Mouse (Mus musculus): Measurements from ENCODE around the gene Sfxn5. TPM values are rescaled to one million over a fixed set of nuclear protein-coding genes. Genes with fewer than 3 reads are reported as not detected.
A peak's percentile ranks its signal among the peaks of the same experiment; 100 is the strongest.

The Sfxn5 gene
- polyA plus RNA-seq, 1 experiment = 172 TPM

DNA sequence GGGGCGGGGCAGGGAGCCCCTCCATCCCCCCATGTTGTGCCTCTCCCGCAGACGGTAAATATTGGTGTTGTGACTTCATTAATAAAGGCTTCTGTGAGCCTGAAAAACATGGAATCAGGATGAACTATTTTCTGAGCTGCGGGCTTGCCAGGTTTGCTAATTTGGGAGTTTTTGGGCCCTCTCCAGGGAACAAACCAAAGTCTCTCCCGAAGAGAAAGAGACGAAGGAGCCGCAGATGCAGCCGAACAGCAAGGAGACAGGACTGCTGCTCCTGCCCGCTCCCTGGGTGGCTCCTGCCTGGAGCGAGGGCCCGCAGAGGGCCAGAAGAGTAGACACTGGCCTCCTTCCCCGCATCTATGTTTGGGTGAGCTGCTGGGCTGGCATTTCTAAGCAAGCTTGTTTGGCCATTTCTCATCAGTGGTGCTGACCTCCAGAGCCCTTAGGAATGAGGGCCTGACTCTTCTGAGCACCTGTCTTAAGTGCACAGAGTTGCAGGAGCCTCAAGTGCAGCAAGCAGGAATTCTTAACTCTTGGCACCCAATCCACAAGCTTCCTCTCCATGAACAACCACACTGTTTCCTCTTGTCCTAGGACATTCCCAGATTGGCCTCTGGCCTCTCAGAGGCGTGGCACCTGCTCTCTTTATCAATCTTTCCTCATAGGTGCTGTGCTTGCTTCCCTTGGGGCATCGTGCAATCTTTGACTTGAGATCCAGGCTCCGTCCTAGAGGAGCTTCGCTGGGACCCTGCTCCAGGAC is 126.9 kb downstream of the Sfxn5 start:
- H3K27me3 ChIP-seq (ENCODE audit: control insufficient read depth, insufficient read depth, low read length) = no peaks in the 10 kb centered on the region
- H3K27ac ChIP-seq (ENCODE audit: insufficient read depth, low read length) = no peak overlapping the region
- TF ChIP-seq CTCF (IDR thresholded peaks at IDR 0.05; ENCODE audit: borderline replicate concordance, insufficient read depth, low read depth, low read length) (no peak), POLR2A (IDR thresholded peaks at IDR 0.05; ENCODE audit: borderline replicate concordance, insufficient read depth, low read length) (no peak)
- no peak overlapping the region for H3K4me3 ChIP-seq (replicated peaks; ENCODE audit: insufficient read depth, low read depth, low read length)
- no peak for DNase-seq
- H3K4me1 ChIP-seq (ENCODE audit: control insufficient read depth, insufficient read depth, low read length) = peaks cover 11% of the 10 kb centered on the region
- WGBS = 43% methylated on average over 16 of the region's 16 CpGs

DNA sequence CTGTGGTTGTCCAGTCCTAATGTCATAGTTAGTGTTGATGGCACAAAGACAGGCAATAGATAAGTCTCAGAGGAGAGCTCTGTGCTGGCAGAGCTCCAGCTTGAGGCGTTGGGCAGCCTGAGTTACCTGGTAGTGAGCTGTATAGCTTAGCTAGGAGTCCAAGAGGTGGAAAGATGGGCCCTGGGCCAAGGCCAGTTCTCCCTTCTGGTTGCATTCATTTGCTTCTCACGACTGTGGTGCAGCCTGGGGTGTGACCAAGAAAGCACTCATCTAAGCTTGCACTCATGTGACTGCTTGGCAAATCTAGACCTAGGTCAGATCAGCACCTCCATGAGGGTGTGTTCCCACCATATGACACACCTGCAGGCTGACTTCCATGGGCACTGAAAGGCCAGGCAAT is 135.3 kb downstream of the Sfxn5 start:
- no peak for DNase-seq
- TF ChIP-seq CTCF (IDR thresholded peaks at IDR 0.05; ENCODE audit: borderline replicate concordance, insufficient read depth, low read depth, low read length) (no peak), POLR2A (IDR thresholded peaks at IDR 0.05; ENCODE audit: borderline replicate concordance, insufficient read depth, low read length) (no peak)
- 25% methylated on average over 2 of the region's 2 CpGs for WGBS
- no peaks in the 10 kb centered on the region for H3K4me1 ChIP-seq (ENCODE audit: control insufficient read depth, insufficient read depth, low read length)
- no peak overlapping the region for H3K4me3 ChIP-seq (replicated peaks; ENCODE audit: insufficient read depth, low read depth, low read length)
- H3K27me3 ChIP-seq (ENCODE audit: control insufficient read depth, insufficient read depth, low read length) = no peaks in the 10 kb centered on the region
- H3K27ac ChIP-seq (ENCODE audit: insufficient read depth, low read length) = no peak overlapping the region

DNA sequence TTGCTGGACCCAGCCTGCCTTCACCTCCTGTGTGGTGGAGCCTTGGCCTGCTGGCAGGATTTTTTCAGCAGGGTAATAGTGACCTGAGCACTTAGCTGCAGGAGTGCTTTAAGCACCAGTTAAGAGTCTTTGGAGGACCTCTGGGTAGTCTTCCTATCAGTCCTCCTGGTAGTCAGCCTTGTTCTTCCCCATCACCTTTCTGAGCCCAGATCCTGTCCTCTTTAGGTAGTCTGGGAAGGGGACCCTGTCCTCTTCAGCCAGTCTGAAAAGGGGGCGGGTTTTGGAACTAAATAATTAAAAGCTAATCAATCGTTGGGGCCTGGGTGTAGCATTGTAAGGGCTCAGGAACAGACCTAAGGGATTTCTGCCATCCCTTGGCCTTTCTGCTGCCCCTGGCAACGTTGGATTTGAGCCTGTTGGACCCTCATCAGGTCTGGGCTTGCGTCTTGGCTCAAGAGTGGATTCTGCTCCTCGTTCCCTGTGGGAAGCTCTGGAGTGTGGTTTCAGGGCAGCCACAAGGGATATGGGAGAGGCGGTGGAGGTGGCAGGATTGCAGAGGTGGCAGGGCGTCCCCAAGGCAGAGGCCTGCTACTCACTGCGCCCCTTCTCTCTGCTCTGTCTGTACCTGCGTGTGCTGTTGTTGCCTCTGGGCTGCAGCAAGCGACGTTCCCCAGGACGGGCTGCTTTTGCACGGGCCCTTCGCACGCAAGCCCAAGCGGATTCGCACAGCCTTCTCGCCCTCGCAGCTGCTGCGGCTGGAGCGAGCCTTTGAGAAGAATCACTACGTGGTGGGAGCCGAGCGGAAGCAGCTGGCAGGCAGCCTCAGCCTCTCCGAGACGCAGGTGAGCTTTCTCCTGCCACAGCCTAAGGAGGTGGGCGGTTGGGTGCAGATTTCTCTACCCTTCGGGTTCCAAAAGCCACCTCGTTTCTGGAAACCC is 139.6 kb downstream of the Sfxn5 start:
- 24% methylated on average over 29 of the region's 29 CpGs for WGBS
- no peak for TF ChIP-seq POLR2A (IDR thresholded peaks at IDR 0.05; ENCODE audit: borderline replicate concordance, insufficient read depth, low read length)
- no peak for TF ChIP-seq CTCF (IDR thresholded peaks at IDR 0.05; ENCODE audit: borderline replicate concordance, insufficient read depth, low read depth, low read length)
- peaks cover 3% of the 10 kb centered on the region; the same call in 1 of the 2 replicates for H3K27me3 ChIP-seq (ENCODE audit: control insufficient read depth, insufficient read depth, low read length)
- no peaks in the 10 kb centered on the region for H3K4me1 ChIP-seq (ENCODE audit: control insufficient read depth, insufficient read depth, low read length)
- DNase-seq = no peak
- no peak overlapping the region for H3K27ac ChIP-seq (ENCODE audit: insufficient read depth, low read length)
- H3K4me3 ChIP-seq (replicated peaks; ENCODE audit: insufficient read depth, low read depth, low read length) = no peak overlapping the region

DNA sequence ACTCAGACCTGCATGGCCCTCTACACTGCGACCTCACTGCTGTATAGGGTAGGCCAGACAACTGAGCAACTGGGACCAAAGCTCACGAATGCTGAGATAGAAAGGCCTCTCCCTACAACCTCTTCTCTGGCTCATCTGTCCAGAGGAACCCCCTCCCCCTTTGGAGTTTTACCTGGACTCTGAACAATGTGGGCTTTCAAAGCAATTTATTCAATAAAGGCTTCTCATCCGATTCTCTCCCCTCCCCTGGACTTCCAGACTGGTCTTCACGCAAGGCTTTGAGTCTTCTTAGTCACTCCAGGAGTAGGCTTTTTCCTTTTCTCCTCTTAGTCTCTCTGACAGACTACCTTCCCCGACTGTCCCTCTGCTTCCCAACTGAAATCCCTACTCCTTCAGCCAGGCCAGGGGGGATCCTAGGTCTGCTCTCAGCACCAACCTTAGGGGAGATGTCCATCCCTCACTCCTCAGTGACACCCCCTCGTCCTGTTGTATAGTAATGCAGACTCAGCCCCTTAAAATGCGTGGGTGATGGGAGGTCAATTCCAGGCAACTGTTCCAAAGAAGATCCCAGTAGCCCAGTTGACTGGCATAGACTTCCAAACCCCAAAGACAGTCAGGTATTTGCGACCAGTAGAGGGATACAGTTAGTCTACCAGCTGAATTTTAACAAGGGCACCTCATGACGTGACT is 141.3 kb downstream of the Sfxn5 start:
- TF ChIP-seq CTCF (IDR thresholded peaks at IDR 0.05; ENCODE audit: borderline replicate concordance, insufficient read depth, low read depth, low read length) = no peak
- TF ChIP-seq POLR2A (IDR thresholded peaks at IDR 0.05; ENCODE audit: borderline replicate concordance, insufficient read depth, low read length) = no peak
- Histone ChIP-seq H3K4me3 (replicated peaks; ENCODE audit: insufficient read depth, low read depth, low read length) (no peak overlapping the region), H3K27me3 (ENCODE audit: control insufficient read depth, insufficient read depth, low read length) (peaks cover 18% of the 10 kb centered on the region; the same call in 1 of the 2 replicates)

DNA sequence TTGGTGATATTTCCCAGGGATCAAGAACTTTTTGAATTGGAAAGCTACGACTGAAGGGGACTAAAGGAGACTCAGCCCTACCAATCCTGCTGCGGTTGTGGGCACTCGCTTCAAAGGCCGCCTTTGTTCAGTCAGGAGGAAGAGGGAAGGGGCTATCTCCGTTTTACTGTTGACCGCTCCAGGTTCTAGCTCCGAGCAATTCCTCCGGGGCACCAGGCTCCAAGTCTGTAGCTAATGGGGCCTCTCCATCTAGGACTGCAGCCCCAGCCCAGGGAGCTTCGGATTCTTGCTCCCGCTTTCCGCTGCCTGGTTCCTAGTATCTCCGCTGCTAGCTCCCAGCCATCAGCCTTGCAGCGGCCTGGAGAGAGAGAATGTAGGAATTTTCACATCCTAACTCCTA is 142.6 kb downstream of the Sfxn5 start:
- Histone ChIP-seq H3K4me3 (replicated peaks; ENCODE audit: insufficient read depth, low read depth, low read length) (no peak overlapping the region), H3K27ac (ENCODE audit: insufficient read depth, low read length) (no peak overlapping the region), H3K27me3 (ENCODE audit: control insufficient read depth, insufficient read depth, low read length) (peaks cover 18% of the 10 kb centered on the region; the same call in 1 of the 2 replicates), H3K4me1 (ENCODE audit: control insufficient read depth, insufficient read depth, low read length) (peaks cover 9% of the 10 kb centered on the region; the same call in 1 of the 2 replicates)
- TF ChIP-seq CTCF (IDR thresholded peaks at IDR 0.05; ENCODE audit: borderline replicate concordance, insufficient read depth, low read depth, low read length) = no peak
- DNase-seq = no peak
- WGBS = 21% methylated on average over 13 of the region's 13 CpGs

More for the DNA sequence above, 141.3 kb downstream of the Sfxn5 start:
- WGBS = 86% methylated on average over 9 of the region's 9 CpGs
- Histone ChIP-seq H3K4me1 (ENCODE audit: control insufficient read depth, insufficient read depth, low read length) (peaks cover 9% of the 10 kb centered on the region; the same call in 1 of the 2 replicates), H3K27ac (ENCODE audit: insufficient read depth, low read length) (no peak overlapping the region)
- no peak for DNase-seq

DNA sequence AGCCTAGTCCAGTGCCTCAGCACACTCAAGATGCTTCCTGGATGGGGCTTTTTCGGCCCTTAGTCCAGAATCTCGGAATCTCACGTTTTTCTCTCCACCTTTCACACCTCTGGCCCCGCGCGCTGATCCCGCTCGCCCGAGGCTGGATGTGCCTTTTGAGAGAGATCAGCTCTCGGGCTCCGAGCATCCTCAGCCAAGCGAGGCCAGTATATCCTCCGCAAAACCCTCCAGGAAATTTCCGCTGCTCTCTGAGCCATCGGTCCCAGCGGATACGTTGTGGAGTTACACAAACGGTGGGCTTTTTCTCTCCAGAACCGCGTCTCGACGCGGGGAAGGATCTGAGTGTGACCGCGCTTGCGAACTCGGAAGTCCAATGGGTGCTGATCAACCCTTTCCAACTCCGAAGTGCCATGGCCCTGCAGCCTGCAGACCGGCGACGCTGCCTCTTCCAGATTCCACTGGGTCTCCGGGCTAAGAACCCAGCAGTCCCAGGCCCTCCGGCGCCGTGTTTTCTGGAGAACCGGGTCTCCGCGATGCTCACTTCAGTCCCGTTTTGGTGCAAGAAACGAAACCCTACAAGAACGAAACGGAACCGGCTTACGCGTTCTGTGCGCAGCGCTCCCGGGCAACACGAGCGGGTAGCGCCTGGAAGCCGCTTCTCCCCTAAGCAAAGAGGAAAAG is 143.2 kb downstream of the Sfxn5 start:
- peaks cover 18% of the 10 kb centered on the region; the same call in 1 of the 2 replicates for H3K27me3 ChIP-seq (ENCODE audit: control insufficient read depth, insufficient read depth, low read length)
- TF ChIP-seq POLR2A (IDR thresholded peaks at IDR 0.05; ENCODE audit: borderline replicate concordance, insufficient read depth, low read length) (no peak), CTCF (IDR thresholded peaks at IDR 0.05; ENCODE audit: borderline replicate concordance, insufficient read depth, low read depth, low read length) (no peak)
- peaks cover 9% of the 10 kb centered on the region; the same call in 1 of the 2 replicates for H3K4me1 ChIP-seq (ENCODE audit: control insufficient read depth, insufficient read depth, low read length)
- H3K4me3 ChIP-seq (replicated peaks; ENCODE audit: insufficient read depth, low read depth, low read length) = peak overlapping the region; percentile 16
- peak; percentile 20 to 43 for DNase-seq
- no peak overlapping the region for H3K27ac ChIP-seq (ENCODE audit: insufficient read depth, low read length)
- WGBS = 1% methylated on average over 52 of the region's 52 CpGs

DNA sequence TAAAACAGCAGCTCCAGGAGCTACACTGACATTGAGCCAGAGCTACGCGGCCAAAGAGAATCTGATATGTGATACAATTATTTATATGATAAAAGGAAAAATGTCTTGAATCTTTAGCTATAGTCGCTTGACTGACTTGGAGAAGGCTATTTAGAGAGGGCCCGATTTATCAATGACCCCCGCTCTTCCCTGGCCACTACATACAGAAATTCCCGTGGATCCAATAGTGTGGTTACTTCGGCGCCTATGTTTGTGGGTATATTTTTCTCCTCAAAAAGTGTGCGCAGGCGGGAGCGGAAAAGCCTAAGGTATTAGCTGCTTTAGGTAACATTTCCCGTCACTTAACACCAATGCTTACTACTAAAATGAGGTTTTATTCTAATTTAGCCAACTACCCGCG is 143.9 kb downstream of the Sfxn5 start:
- peaks cover 18% of the 10 kb centered on the region; the same call in 1 of the 2 replicates for H3K27me3 ChIP-seq (ENCODE audit: control insufficient read depth, insufficient read depth, low read length)

More for the DNA sequence above, 143.9 kb downstream of the Sfxn5 start:
- 12% methylated on average over 14 of the region's 14 CpGs for WGBS
- Histone ChIP-seq H3K4me1 (ENCODE audit: control insufficient read depth, insufficient read depth, low read length) (peaks cover 9% of the 10 kb centered on the region; the same call in 1 of the 2 replicates), H3K4me3 (replicated peaks; ENCODE audit: insufficient read depth, low read depth, low read length) (no peak overlapping the region), H3K27ac (ENCODE audit: insufficient read depth, low read length) (no peak overlapping the region)
- no peak for DNase-seq
- no peak for TF ChIP-seq POLR2A (IDR thresholded peaks at IDR 0.05; ENCODE audit: borderline replicate concordance, insufficient read depth, low read length)
